Mouse (Mus musculus): Measurements from ENCODE around the gene Tmem151a.

- TF ChIP-seq CTCF (IDR thresholded peaks at IDR 0.05; ENCODE audit: low read depth), result no peak
- no peak for TF ChIP-seq EP300 (IDR thresholded peaks at IDR 0.05; ENCODE audit: low read depth)
Measured at GRCm38 (mm10) chr19:5124055-5124614, 38.8 kb upstream of the Tmem151a start.

Data from liver, postnatal 0 days (tissue).